Mouse (Mus musculus) heart, adult 9 months (tissue): ENCODE measurements around the gene Olfr520.
"Not testable (repeated sequence)": the region's sequence is repeated elsewhere in the genome, so short reads cannot be mapped to it uniquely, and the experiment has no call there.

Source experiments
- DNase-seq, 2 experiments: peaks; one replicate each; pipeline ENCODE4 v3.0.0; 2022; ENCODE audit warnings: low spot score in 2 of 2

The Olfr520 gene

DNA sequence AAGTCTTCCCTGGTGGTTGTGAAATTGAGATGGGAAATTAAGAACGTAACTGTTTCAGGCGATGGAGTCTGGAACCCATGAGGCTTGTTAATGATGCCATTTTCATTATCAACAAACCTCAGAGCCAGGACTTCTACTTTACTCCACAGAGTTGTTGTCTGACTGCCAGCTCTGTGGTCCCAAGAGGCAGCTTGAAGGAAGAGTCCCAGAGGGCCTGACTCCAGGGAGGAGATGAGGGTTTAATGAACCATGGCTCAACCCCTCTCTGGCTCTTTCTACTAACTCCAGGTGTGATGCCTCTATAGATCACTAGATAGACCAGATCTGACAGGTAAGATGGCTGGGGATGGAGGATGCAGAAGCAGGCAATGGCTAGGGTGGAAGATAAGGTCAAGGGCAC, at the start of gene Olfr520:
Gene Olfr520, plus strand, starts transcription at position 301 of the 400 bp plus-strand sequence.
- no peak for DNase-seq

DNA sequence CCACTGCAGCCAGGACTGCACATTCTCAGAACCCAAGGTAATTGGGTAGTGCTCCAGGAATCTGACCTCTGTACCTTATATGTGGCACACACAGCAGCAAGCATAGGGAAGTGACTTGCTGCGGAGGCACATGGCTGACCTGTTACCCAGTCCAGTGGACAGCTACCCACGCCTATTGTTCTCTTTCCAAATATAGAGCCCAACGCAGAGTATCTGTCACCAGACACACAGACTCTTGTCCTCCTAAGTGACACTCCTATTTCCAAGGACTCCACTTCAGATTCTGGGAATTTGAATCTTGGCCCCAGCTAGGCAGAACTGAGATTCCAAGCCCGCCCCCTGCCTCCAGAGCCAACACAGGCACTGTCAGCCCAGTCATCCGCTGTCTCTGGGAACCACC, 49.3 kb upstream of the Olfr520 start:
- DNase-seq, result peak; percentile 71

DNA sequence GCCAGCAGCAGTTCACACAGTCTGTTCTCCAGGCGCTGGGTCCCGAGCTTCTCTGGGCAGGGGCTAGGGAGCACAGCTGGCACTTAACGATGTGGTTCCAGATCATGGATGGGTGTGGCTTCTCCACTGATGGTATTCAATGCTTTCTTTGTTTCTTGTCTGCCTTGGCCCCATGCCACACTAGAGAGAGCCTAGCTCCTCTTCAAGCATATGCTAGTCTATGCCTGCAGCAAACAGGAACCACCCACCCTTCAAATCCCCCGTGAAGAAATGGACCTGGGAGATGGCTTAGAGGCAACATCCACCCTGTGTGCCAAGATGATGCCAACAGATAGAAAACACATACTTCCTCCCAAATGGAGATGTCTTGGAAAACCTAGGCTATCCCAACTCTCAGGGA, 46.0 kb upstream of the Olfr520 start:
- DNase-seq, result no peak

DNA sequence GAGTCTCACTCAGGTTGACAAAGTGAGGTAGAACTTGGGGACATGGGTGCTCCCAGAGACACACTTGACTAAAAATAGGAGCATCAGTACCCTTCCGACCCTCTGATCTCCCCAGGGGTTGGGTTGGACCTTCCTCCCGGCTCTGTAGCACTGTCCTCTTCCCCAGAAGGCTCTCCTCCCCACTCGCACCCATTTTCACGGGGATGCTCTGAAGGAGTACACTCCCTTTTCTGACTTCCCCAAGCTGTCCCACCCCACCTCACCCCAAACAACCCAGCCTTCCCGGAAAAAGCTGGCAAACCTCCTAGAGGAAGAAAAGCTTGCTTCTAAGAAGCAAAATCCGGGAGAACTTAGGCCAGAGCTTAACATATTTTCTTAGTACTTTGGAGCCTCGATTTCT, 39.3 kb upstream of the Olfr520 start:
- DNase-seq, result no peak

DNA sequence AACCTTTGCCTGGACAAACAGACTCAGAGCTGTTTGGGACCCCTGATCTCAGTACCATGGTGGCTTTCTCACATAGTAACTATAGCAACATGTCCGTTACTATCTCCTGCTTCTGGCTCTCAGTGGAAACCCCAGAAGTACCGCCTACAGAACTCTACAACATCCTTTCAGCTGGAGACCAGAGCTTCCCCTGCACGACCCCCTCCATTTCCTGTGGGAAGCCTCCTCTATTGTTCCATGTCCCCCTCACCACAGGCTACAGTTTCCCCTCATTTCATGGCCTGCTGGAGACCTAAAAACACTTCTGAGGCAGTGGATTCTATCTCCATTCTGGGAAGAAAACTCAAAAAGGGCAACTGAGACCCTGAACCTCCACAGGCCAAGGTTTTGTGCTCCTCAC, 37.7 kb upstream of the Olfr520 start:
- DNase-seq, result no peak

DNA sequence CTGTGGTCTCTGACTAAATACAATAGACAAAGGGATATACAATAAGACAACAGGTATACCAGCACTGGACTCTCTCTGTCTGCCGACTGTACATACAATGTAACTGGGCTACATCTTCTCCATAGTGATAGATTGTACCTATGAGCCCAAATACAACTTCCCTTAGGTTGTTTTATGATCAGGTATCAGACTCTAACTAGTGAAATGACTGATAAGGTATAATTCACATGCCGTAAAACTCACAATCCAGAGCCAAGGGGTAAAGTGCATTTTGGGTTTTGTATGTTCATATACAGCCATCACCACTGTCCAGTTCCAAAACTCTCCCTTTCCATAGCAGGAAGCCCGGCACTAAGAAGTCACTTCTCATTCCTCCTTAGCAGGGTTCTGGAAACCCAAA, 36.7 kb upstream of the Olfr520 start:
- DNase-seq, result no peak

DNA sequence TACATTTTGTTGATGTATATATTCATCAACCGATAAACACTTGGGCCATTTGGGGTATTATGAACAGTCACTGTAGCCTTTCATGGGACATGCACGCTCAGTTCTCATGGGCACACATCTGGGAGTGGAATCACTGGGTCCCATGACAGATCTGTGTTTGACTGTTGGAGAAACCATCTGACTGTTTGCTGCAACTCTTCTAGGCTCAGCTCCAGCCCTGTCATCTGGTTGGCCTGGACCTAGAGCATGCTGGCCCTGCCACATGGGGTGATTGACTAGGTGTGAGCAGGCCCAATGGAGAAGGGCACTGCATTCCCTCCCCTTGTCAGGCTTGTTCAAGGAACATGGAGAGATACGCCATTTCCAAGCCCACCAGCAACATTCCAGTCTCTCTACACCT, 36.1 kb upstream of the Olfr520 start:
- DNase-seq, result no peak

DNA sequence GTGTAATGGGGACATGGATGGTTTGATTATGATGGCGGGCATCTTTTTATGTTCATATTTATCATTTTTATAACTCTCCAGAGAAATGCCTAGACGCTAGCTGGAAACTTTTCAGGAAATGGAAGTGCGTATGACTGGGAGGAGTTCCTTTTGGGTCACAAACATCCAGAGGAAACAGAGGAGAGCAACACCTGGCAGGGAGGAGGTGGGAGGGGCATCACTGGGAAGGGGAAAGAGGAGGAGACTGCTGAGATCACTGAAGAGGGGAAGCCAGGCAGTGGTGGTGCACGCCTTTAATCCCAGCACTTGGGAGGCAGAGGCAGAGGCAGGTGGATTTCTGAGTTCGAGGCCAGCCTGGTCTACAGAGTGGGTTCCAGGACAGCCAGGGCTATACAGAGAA, 35.6 kb upstream of the Olfr520 start:
- not testable (repeated sequence) for DNase-seq

DNA sequence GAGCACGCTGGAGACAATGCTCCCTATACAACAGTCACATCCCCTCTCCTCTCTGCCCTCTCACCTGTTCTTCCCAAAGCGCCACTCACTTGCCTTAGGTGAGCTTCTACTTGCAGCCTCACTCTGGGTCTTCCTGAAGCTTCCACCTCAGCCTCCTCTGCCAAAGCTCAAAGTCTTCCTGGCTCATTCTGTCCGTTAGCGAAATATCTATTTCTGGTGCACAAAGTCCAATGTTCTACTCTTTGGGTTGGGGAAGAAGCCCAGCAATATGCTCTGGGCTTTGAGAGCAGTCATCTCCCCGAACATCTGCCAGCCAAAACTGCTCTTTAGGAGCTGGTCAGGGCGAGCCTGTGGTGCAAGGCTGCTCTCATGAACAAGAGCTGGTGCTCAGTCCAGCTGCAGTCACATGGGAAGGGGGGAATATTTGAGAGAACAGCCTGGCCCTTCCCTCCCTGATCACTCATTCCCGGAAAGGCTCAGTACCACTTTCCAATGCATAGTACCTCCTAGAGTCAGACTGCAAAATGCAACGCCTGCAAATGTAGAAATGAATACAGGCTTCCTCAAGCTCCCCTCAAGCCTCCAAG, 34.5 kb upstream of the Olfr520 start:
- DNase-seq, result no peak

DNA sequence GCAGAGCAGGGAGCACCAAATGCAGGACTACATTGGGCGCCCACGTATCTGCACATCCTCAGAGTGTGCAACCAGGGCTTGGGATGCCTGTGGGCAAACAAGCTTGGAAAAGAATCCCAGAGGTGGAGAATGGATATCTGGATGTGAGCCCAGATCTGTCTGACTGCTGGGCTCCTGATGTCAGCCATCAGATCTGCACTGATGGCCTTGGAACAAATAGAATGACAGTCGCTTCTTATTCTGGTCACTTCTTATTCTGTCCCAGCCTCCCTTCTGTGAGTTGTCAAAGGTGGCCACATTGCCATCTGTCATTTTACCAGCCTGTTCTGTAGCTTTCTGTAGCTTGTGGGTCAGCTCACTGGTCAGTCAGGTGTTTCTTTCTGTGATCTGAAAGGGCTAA, 31.5 kb upstream of the Olfr520 start:
- no peak for DNase-seq

DNA sequence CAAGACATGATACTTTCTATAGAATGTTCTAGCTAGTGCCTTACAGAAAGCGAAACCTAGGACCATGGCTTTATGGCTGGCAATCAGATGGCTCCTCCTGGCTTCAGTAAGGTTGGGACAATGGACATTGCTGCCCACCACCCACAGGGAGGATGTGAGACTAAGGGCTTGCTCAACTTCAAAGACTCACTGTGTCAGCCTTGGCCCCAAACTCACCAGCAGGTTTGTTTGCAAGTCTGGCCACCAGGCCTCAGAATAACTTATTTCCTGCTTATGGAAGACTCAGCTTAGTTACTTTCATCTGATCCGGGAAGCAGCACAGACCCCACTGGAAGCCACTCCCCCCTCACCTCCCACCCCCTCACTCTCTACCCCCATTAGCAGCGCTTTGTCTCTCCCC, 31.0 kb upstream of the Olfr520 start:
- no peak for DNase-seq

DNA sequence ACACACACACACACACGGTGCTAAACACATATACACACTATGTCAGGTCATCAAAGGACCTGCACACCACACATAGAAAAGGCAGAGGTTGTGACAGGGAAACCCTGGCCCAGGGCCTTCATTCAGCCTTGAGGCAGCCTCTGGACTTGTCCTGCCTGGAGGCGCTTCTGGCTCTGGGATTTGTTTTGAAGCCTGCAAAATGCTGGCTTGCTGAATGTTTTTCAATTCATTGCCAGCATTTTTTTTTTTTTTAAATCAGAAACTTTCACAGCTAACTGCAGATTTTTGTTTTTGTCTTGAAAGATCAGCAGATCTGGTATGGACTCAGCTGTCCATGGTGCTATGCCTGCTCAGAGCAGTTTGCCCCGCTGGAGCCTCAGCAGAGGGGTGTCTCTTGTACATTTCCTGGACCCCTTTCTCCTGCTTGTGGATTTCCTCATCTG, 30.3 kb upstream of the Olfr520 start:
- peak in 1 of 2 experiments; percentile 59 for DNase-seq

DNA sequence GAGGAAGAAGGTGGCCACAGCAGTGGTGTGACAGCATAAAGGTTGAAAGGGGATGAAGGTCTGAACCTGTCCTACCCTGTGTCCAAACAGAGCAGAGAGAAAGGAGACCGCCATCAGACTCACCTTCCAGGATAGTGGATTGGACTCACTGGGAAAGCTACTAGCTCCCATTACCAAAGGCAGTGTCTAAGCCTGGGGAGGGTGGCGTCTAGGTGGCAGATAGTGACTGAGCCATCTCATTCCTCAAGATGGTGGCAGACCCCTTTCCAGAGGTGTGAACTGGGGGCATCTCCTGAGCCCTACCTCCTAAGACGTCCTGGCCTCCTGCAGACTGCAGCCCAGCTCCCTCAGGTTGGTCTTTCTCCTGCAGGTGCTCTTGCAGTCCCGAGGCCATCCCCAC, 29.4 kb upstream of the Olfr520 start:
- no peak for DNase-seq

DNA sequence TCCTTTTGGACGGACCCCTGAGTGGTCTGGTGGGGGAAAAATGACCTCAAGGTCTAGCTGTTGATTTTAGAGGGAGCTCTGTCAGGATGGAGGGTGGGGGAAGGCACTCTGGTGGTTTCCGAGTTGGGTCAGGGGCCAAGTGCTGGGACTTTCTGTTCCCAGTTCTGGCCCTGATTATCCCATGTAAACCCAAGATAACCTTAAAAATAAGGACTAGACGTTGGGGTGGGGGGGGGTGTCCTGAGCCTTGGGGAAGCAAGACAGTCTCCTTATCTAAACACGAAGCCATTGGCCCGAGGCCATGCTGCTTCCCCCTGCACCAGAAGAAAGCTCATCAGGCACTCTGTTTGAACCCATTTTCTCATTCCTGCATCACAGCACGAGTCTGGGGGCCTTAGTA, 27.9 kb upstream of the Olfr520 start:
- DNase-seq, result peak in 1 of 2 experiments; percentile 58

DNA sequence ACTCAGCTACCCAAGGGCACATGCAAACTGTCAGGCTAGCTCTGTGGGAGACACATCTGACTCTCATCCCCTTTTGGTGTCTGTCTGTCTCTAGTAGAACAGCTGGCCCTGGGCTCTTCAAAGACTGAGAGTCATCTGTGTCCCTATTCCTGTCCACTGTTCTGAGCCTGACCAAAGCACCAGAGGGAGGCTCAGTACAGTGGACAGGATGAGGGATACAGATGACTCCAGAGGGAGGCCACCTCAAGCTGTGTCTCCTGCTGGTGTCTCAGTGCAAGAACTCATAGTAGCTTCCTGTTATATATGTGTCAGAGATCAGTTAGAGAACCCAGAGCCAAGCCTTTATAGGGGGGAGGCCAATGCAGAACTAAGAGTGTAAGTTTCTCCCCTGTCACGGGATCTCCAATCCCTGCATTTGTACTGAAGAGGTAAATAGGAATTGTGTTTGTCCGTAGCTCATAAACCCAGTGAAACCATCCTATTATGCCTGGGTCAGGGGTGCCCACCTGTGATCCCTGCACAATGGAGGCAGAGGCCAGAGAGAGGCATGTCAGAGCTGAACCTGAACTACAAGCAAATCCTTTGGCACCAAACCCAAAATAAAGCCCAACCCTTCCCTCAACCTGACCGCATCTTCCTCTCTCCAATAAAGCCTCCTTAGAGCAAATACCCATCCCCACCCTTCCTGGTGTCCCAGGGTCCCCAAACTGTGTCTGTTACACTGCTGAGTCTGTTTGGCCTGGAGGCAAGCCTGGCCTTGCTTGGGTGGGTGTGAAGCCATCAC, 25.1 kb upstream of the Olfr520 start:
- peak in 1 of 2 experiments; percentile 18 for DNase-seq

DNA sequence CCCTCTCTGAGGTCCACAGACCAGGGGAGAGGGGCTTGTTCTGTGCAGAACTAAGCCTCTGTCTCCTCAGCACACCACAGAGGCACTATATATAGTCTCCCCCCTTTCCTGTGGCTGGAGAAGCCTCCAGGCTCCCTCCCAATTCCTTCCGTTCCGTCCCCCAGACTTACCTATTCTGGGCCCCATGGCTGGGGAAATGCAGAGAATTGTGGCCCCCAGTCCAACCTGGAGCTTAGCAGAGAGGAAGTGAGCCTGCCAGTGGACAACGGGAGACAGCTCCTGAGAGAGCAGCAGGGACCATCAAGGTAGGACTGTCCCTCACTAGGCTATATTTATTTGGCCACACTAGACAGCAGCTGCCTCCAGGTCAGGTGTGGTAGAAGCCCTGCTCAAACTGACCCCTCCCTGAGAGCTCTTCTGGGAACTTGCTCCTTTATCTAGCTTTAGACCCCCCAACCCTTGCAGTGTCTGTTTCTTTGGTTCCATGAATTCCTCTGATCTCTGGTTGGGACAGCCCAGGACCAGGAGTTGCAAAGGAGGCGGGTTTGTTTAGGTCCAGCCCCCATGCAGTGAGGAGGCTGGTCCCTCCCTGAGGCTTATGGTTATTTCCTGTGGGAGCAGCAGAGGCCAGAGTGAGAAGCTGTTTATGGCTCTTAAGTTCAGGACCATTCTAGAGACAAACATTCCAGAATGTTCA, 23.6 kb upstream of the Olfr520 start:
- peak; percentile 83 to 85 for DNase-seq

DNA sequence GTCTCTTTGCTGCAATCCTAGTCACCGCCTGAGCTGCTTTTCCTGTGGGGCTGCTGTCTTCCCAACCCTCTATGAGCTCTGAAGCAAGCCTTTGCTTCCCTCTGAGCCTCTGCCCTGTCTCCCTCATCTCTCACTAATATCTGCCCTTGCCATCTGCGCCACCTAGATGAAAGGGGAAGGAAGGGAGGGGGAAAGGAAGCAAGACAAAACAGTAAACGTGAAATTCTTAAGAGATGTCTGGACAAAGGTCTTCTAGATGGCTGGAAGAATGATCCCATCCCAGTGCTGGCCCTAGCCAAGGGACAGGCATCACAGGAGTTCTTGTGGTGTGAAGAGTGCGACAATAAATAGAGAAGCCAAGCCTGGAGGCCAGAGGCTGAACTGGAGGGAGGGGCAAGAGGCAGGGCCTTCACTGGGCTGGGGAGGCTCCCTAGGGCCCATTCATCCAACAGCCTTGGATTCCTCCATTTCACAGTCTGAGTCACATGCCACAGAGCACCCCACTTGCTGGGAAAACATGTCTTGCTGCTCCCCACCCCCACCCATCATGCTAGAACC, 23.0 kb upstream of the Olfr520 start:
- peak; percentile 79 to 81 for DNase-seq

DNA sequence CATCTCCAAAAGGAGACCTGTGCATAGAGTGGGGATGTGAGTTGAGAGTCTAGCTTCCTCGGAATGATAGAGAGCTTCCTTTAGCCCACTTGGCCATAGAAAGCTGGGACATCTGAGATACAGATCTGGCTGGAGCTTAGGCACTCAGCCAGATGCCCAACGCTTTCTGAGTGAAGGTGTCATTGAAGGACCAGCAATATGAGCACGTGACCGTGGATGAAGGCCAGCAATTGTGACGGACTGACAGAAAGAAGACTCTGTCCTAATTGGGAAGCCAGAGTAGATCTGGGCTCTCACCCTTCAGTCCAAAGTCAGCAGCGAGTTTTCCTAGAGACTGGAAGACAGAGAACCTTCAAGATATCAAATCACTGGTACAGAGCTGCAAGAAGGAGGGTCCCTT, 22.4 kb upstream of the Olfr520 start:
- DNase-seq, result no peak

DNA sequence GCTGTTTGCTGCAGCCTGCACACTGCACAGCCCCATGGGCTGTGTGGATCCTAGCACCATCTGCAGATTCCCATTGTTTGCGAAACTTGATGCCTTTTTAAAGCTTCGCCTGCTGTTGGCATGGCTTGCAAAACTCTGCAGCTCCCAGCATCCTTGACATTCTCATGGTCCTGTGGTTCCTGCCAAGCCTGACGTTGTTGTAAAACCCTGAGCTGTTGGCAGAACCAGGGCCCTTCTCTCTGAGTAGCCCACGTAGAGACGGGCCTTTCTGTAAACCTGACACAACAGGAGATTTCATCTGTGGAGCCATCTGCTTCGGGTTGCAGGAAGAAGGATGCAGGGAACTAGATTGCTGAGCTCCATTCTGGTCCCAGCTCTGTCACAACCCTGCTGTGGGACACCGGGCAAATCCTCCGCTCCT, 21.8 kb upstream of the Olfr520 start:
- DNase-seq, result no peak

DNA sequence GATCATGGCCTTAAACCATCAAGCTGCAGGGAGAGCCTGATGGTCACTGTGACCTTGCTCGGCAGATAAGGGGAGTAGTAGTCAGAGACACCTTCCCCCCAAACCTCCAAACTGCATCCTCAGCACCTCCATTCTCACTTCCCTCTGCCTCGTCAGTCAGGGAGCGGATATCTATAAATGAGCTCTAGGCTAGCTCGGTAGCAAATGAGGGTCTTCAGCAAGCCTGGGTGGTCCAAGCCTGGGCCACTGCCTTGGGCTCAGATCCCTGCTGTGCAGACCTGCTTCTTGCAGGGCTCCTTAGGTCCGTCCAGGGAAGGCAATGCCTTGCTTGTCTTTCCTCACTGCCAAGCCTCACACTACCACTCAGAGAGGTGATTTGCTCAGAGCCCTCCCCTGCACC, 21.3 kb upstream of the Olfr520 start:
- no peak for DNase-seq

DNA sequence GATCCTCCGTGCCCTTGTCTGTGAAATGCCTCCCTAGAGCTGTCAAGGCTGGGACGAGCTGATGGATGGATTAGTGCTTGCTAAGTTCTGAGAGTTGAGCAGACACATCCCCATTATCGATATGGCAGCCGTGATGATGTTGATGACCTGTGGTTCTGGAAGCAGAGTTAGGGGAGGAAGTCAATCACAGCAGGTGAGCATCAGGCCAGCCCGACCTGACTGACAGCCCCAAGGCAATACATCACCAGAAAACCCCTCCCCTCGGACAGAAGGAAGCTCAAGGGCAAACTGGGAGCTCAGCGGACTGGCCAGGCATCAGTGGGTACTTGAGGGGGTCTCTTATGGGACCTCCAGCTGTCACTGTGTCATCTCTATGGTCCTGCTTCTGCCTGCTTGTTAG, 20.1 kb upstream of the Olfr520 start:
- DNase-seq, result no peak

DNA sequence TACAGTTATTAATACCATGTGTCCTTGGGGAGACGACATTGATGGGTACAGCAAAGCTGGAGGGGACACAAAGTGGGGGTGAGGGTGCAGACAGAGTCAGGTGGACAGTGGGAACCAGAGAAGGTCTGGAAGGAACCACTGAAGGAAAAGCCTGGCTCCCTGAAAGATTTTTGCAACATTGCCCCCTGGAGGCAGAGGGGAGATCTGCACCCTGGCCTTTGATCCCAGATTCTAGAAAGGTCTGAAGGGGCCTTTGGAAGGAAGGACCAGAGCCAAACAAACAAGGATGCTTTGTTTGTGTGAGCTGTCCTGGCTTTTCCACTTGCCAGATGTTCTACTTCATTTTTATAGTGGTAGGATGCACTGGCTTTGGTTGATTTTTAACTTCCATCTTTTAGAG, 19.6 kb upstream of the Olfr520 start:
- DNase-seq, result peak in 1 of 2 experiments; percentile 80

DNA sequence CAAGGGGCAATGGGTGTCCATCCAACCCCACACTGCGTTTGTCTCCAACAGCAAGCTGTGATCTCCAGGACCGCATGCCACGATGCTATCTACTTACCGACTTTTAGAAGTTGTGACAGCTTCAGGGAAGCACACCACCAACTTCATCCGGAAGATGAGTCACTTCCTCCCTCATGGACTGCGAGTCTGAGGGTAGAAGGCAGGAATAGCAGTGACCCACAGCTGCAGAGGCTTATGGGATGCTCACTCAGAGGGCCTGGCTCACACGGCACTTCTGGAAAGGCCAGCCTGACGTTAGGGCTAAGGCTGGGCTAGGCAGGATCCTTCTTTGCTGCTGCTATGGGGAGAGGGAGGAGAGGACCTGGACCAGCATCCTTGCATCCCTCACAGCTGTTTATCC, 18.9 kb upstream of the Olfr520 start, which contains the start of gene Slco2b1:
Gene Slco2b1, minus strand, starts transcription at position 175 of the 400 bp plus-strand sequence.
- peak; percentile 59 to 68 for DNase-seq
